Mouse (Mus musculus): ENCODE measurements around the gene Arhgap15.

- TF ChIP-seq POLR2A (IDR thresholded peaks at IDR 0.05; ENCODE audit: control insufficient read depth, extremely low read depth, insufficient read depth, low read length, poor library complexity) (no peak), CTCF (IDR thresholded peaks at IDR 0.05; ENCODE audit: borderline replicate concordance, control insufficient read depth, extremely low read depth, insufficient read depth, low read length, poor library complexity) (no peak)
Observed at GRCm38 (mm10) chr2:44080530-44080929, 331.9 kb downstream of the Arhgap15 start.
